Mouse (Mus musculus): ENCODE results near the gene Orai1. TPM values are rescaled to one million over a fixed set of nuclear protein-coding genes. Genes with fewer than 3 reads are reported as not detected.
A peak's percentile ranks its signal among the peaks of the same experiment; 100 is the strongest.

The Orai1 gene
- polyA plus RNA-seq, 1 experiment from 2014 or later = 19.3 TPM

DNA sequence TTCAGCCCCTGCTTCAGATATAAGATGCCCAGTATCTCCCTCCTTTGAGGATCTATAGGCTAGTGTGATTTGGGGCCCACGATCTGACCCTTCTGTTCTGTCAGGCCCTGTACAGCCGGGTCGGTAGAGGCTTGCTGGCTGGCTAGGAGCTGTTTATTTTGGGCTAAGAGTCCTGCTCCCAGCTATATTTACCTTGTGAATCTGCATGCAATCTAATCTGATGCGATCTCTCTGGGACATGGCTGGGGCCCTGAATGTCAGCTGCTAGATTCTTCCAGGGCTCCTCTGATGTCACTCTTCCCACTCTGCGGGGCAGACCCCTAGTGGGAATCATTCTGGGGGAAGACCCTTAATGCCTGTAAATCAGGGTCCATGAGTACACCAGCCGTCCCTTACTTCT lies 9.4 kb downstream of the Orai1 start:
- Histone ChIP-seq H3K4me1 (replicated peaks) (peaks cover 15% of the 10 kb centered on the region), H3K36me3 (0 out of 2 replicates have a peak, but pooled peaks cover 1% of the 10 kb centered on the region), H3K9ac (no peak overlapping the region), H3K27ac (no peak overlapping the region), H3K4me3 (replicated peaks) (no peak overlapping the region), H3K27me3 (replicated peaks) (no peaks in the 10 kb centered on the region), H3K9me3 (no peaks in the 10 kb centered on the region), H3K4me2 (replicated peaks) (no peak overlapping the region)
- no peak for ATAC-seq
- WGBS = 78% methylated on average over 6 of the region's 6 CpGs

- 54% methylated on average over 9 of the region's 9 CpGs for WGBS
- ATAC-seq = no peak
Measured at GRCm38 (mm10) chr5:123024965-123025573, 10.2 kb downstream of the Orai1 start.

DNA sequence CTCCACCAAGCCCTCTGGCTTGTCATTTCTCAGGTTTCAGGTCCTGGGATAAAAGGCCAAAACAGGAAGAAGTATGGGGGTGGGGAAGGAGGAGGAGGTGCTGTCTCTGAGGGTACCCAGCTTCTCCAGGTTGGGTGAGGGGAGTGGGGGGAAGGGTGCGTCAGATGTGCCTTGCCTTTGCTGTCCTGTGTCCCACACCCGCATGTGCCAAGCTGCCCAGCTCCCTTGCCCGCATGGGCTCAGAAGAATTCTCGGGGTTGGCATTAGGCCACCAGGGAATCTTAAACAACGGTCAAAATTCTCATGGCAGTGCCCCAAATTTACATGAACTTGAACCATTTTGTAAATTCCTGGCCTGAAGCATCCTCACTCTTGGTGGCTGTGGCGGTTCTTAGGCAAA lies 11.5 kb downstream of the Orai1 start:
- Histone ChIP-seq H3K4me3 (replicated peaks) (no peak overlapping the region), H3K27me3 (replicated peaks) (no peaks in the 10 kb centered on the region), H3K9ac (no peak overlapping the region), H3K4me1 (replicated peaks) (peaks cover 9% of the 10 kb centered on the region; the same call in 1 of the 2 replicates), H3K27ac (no peak overlapping the region), H3K4me2 (replicated peaks) (no peak overlapping the region), H3K36me3 (0 out of 2 replicates have a peak, but pooled peaks cover 4% of the 10 kb centered on the region), H3K9me3 (no peaks in the 10 kb centered on the region)
- ATAC-seq = no peak
- 60% methylated on average over 6 of the region's 6 CpGs for WGBS

More at GRCm38 (mm10) chr5:123024965-123025573, 10.2 kb downstream of the Orai1 start:
- Histone ChIP-seq H3K4me3 (replicated peaks) (no peak overlapping the region), H3K27ac (no peak overlapping the region; the same call in 1 of the 2 replicates), H3K4me1 (replicated peaks) (peaks cover 9% of the 10 kb centered on the region; the same call in 1 of the 2 replicates), H3K27me3 (replicated peaks) (no peaks in the 10 kb centered on the region), H3K9ac (no peak overlapping the region), H3K9me3 (no peaks in the 10 kb centered on the region), H3K36me3 (0 out of 2 replicates have a peak, but pooled peaks cover 4% of the 10 kb centered on the region), H3K4me2 (replicated peaks) (no peak overlapping the region)

DNA sequence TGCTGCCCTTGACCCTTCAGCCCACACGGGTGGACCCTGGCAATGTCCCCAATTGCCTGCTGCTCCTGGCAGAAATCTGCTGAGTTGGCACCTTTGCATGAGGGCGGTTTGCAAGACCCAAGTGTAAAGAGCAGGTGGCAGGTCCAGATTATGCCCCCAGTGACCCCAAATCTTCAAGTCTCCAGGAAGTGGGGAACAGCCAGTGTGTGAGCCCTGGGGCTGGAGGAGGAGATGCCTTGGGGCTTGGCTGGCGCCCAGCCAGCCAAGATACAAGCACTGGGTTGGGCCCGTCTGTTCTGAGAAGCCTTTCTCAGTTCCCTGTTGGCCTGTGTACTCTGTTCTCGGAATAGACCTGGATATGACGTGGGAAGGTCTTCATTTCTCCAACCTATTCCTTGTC lies 12.6 kb downstream of the Orai1 start:
- no peaks in the 10 kb centered on the region for H3K27me3 ChIP-seq (replicated peaks)
- 44% methylated on average over 6 of the region's 6 CpGs for WGBS
- H3K27ac ChIP-seq = peak overlapping the region; percentile 51; the same call in 1 of the 2 replicates
- no peak overlapping the region for H3K4me3 ChIP-seq (replicated peaks)
- no peaks in the 10 kb centered on the region for H3K9me3 ChIP-seq
- peaks cover 9% of the 10 kb centered on the region; the same call in 1 of the 2 replicates for H3K4me1 ChIP-seq (replicated peaks)
- no peak overlapping the region for H3K4me2 ChIP-seq (replicated peaks)
- 0 out of 2 replicates have a peak, but pooled peaks cover 4% of the 10 kb centered on the region for H3K36me3 ChIP-seq
- ATAC-seq = peak; percentile 81
- H3K9ac ChIP-seq = no peak overlapping the region

GRCm38 (mm10) chr5:123029729-123030128 lies 14.9 kb downstream of the Orai1 start:
- 0 out of 2 replicates have a peak, but pooled peaks cover 4% of the 10 kb centered on the region for H3K36me3 ChIP-seq
- no peak overlapping the region for H3K4me2 ChIP-seq (replicated peaks)
- no peak overlapping the region for H3K4me3 ChIP-seq (replicated peaks)
- no peak for ATAC-seq
- H3K9me3 ChIP-seq = no peaks in the 10 kb centered on the region
- no peaks in the 10 kb centered on the region for H3K27me3 ChIP-seq (replicated peaks)
- peaks cover 9% of the 10 kb centered on the region; the same call in 1 of the 2 replicates for H3K4me1 ChIP-seq (replicated peaks)
- H3K9ac ChIP-seq = no peak overlapping the region
- no peak overlapping the region for H3K27ac ChIP-seq
- WGBS = 88% methylated on average over 7 of the region's 7 CpGs

DNA sequence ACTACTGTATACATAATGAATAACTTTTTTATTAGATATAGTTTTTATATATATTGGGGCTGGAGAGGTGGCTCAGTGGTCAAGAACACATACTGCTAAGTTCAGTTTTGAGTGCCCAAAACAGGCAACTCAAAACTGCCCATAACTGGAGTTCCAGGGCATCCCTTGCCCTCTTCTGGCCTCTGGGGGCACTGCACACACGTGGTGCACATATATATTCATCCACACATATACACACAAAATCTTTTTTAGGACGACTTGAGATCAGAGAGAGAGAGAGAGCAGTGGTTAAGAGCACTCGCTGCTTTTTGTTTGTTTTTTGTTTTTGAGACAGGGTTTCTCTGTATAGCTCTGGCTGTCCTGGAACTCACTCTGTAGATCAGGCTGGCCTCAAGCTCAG lies 16.4 kb downstream of the Orai1 start:
- Histone ChIP-seq H3K36me3 (0 out of 2 replicates have a peak, but pooled peaks cover 4% of the 10 kb centered on the region), H3K9ac (no peak overlapping the region), H3K4me1 (replicated peaks) (peaks cover 11% of the 10 kb centered on the region), H3K4me2 (replicated peaks) (no peak overlapping the region), H3K27me3 (replicated peaks) (no peaks in the 10 kb centered on the region), H3K4me3 (replicated peaks) (no peak overlapping the region), H3K27ac (no peak overlapping the region), H3K9me3 (no peaks in the 10 kb centered on the region)
- 96% methylated on average over 3 of the region's 3 CpGs for WGBS
- no peak for ATAC-seq

- 64% methylated on average over 7 of the region's 7 CpGs for WGBS
Measured at GRCm38 (mm10) chr5:123033646-123034160, 18.8 kb downstream of the Orai1 start.

DNA sequence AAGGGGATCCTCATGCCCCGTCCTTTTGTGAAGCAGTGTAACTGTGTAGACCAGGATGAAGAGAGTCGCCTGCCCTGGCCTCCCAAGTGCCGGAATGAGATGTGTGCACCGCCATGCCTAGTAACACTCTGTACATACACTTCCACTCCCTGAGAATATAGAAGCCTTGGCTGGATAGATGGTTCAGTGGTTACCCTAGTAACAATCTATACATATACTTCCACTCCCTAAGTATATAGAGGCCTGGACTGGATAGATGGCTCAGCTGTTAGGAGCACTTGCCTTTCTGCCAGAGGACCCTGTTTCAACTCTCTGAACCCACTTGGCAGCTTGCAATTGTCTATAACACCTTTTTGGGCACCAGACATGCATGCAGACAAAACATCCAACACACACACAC lies 20.2 kb downstream of the Orai1 start:
- H3K27me3 ChIP-seq (replicated peaks) = no peaks in the 10 kb centered on the region
- no peak overlapping the region for H3K4me2 ChIP-seq (replicated peaks)
- peaks cover 8% of the 10 kb centered on the region for H3K4me1 ChIP-seq (replicated peaks)
- H3K36me3 ChIP-seq = no peaks in the 10 kb centered on the region
- 78% methylated on average over 4 of the region's 4 CpGs for WGBS
- H3K4me3 ChIP-seq (replicated peaks) = no peak overlapping the region
- peak; percentile 44; the same call in 1 of the 2 replicates for ATAC-seq
- no peak overlapping the region for H3K9ac ChIP-seq
- no peaks in the 10 kb centered on the region for H3K9me3 ChIP-seq
- peak overlapping the region; percentile 46; the same call in 1 of the 2 replicates for H3K27ac ChIP-seq

More at GRCm38 (mm10) chr5:123033646-123034160, 18.8 kb downstream of the Orai1 start:
- Histone ChIP-seq H3K36me3 (0 out of 2 replicates have a peak, but pooled peaks cover 4% of the 10 kb centered on the region), H3K27ac (no peak overlapping the region), H3K27me3 (replicated peaks) (no peaks in the 10 kb centered on the region), H3K4me1 (replicated peaks) (peaks cover 8% of the 10 kb centered on the region; the same call in 1 of the 2 replicates), H3K4me2 (replicated peaks) (no peak overlapping the region), H3K9me3 (no peaks in the 10 kb centered on the region), H3K4me3 (replicated peaks) (no peak overlapping the region), H3K9ac (no peak overlapping the region)
- ATAC-seq = no peak

DNA sequence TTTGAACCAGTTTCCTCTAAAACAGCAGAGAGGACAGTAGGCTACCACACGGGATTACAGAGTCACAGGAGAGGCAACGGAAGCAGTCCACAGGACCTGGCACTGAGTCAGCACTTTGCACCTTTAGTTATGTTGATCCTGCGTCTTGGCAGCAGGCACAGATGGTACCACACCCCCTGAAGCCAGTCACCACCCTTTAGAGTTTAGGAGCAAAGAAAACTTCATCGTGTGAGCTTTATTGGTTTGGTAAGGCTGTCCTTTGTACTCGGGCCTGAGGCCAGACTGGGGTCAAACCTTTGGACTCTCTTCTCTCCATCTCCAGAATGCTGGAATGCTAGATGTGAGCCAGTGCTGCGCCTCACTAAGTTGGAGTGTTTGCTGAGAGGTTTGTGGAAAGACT lies 20.7 kb downstream of the Orai1 start:
- H3K27me3 ChIP-seq (replicated peaks) = no peaks in the 10 kb centered on the region
- 23% methylated on average over 6 of the region's 6 CpGs for WGBS
- H3K36me3 ChIP-seq = no peaks in the 10 kb centered on the region
- peak; percentile 86 for ATAC-seq
- no peaks in the 10 kb centered on the region for H3K9me3 ChIP-seq
- peak overlapping the region; percentile 46; the same call in 1 of the 2 replicates for H3K27ac ChIP-seq
- H3K9ac ChIP-seq = no peak overlapping the region
- no peak overlapping the region for H3K4me3 ChIP-seq (replicated peaks)
- H3K4me1 ChIP-seq (replicated peaks) = peaks cover 8% of the 10 kb centered on the region
- H3K4me2 ChIP-seq (replicated peaks) = no peak overlapping the region; the same call in 1 of the 2 replicates

GRCm38 (mm10) chr5:123038115-123038514 lies 23.2 kb downstream of the Orai1 start:
- Histone ChIP-seq H3K9me3 (no peaks in the 10 kb centered on the region), H3K4me2 (replicated peaks) (no peak overlapping the region), H3K9ac (no peak overlapping the region), H3K36me3 (no peaks in the 10 kb centered on the region), H3K27ac (no peak overlapping the region), H3K27me3 (replicated peaks) (no peaks in the 10 kb centered on the region), H3K4me3 (replicated peaks) (no peak overlapping the region), H3K4me1 (replicated peaks) (peaks cover 8% of the 10 kb centered on the region)
- 87% methylated on average over 5 of the region's 5 CpGs for WGBS
- no peak for ATAC-seq

DNA sequence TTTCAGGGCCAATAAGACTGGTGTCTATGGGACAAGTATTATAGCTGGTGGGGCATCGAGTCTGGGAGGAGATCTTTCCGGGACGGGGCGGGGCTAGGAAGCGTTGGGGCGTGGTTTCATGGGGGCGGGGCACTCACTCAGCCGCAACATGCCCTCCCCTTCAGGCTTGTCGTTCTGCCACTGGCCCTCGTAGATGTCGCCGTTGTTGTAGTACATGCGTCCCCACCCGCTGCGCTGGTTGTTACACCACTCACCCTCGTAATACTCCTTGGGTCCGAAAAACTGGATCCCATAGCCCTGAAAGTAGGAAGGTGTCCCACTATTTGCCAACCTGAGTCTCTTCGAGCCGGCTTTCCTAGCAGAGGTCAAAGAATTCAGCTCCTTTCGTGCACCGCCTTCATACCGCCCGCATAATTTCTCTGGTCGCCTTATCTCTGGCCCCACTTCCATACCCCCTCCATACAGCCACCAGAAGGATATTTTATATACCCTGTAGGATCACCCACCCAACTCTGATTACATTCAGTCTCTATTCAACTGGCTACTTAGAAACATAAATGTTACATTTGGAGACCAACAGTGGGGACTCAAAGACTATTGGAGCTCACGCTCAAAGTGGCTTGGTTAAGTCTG lies 24.4 kb downstream of the Orai1 start:
- H3K9me3 ChIP-seq = no peaks in the 10 kb centered on the region
- no peaks in the 10 kb centered on the region for H3K36me3 ChIP-seq
- ATAC-seq = peak; percentile 79
- peak overlapping the region; percentile 36 for H3K9ac ChIP-seq
- no peaks in the 10 kb centered on the region for H3K27me3 ChIP-seq (replicated peaks)
- peak overlapping the region; percentile 79 for H3K4me2 ChIP-seq (replicated peaks)
- peaks cover 8% of the 10 kb centered on the region for H3K4me1 ChIP-seq (replicated peaks)
- 5% methylated on average over 25 of the region's 25 CpGs for WGBS
- peak overlapping the region; percentile 34 for H3K4me3 ChIP-seq (replicated peaks)
- no peak overlapping the region for H3K27ac ChIP-seq

DNA sequence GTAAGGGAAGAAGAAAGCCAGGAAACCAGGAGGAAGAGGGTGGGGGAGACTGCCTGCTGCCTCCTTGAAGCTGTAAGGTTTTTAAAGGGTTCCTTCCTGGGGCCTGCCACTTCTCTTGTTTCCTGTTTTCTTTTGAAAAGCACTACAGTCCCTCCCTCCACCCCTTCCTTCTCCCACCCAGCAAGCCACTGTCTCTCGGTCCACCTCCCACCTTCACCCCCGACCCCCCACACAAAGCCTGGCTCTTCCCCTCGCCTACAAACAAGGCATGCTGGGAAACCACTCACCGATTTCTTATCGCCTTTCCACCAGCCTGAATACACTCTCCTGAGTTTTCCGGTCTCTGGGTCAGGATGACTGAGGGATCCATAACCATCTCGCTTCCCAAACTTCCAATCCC lies 25.9 kb downstream of the Orai1 start:
- peaks cover 8% of the 10 kb centered on the region for H3K4me1 ChIP-seq (replicated peaks)
- H3K36me3 ChIP-seq = no peaks in the 10 kb centered on the region
- no peak overlapping the region for H3K9ac ChIP-seq
- no peaks in the 10 kb centered on the region for H3K9me3 ChIP-seq
- no peak for ATAC-seq
- H3K27me3 ChIP-seq (replicated peaks) = no peaks in the 10 kb centered on the region
- WGBS = 52% methylated on average over 7 of the region's 7 CpGs
- H3K4me2 ChIP-seq (replicated peaks) = no peak overlapping the region
- H3K4me3 ChIP-seq (replicated peaks) = no peak overlapping the region
- H3K27ac ChIP-seq = peak overlapping the region; percentile 13; the same call in 1 of the 2 replicates

Data from intestine, embryonic 15.5 days (tissue).